Mouse (Mus musculus) liver, embryonic 13.5 days (tissue): Measurements from ENCODE around the gene Cfap206. TPM values are rescaled to one million over a fixed set of nuclear protein-coding genes. Genes with fewer than 3 reads are reported as not detected.
"Not testable (repeated sequence)": the region's sequence is repeated elsewhere in the genome, so short reads cannot be mapped to it uniquely, and the experiment has no call there.

Source experiments
- ATAC-seq: fragments of 200-750 bp; cut with Nextera tagmentation; 2 replicates; pipeline ENCODE4 v1.8.0; 2017; ENCODE audit warnings: low read depth, mild to moderate bottlenecking, moderate number of reproducible peaks, moderate library complexity
- DNase-seq: peaks from one replicate; pipeline ENCODE4 v3.0.0; 2022
- H3K27ac ChIP-seq: fragments of 300-500 bp; sonication (generic); 2 replicates; pipeline ENCODE4 v1.5.1; 2015; ENCODE audit warnings: moderate library complexity, mild to moderate bottlenecking, inconsistent platforms
- H3K27me3 ChIP-seq: fragments of 300-500 bp; sonication (generic); 2 replicates; pipeline ENCODE4 v1.6.1; 2015; ENCODE audit warnings: mild to moderate bottlenecking, inconsistent platforms
- H3K36me3 ChIP-seq: fragments of 300-500 bp; sonication (generic); 2 replicates; pipeline ENCODE4 v1.6.1; 2015; ENCODE audit warnings: mild to moderate bottlenecking, inconsistent platforms
- H3K4me1 ChIP-seq: fragments of 300-500 bp; sonication (generic); replicated peaks from 2 replicates; pipeline ENCODE4 v1.6.1; 2015; ENCODE audit warnings: inconsistent platforms
- H3K4me2 ChIP-seq: fragments of 300-500 bp; sonication (generic); 2 replicates; pipeline ENCODE4 v1.6.1; 2015; ENCODE audit warnings: inconsistent platforms, mild to moderate bottlenecking, moderate library complexity
- H3K4me3 ChIP-seq: fragments of 300-500 bp; sonication (generic); replicated peaks from 2 replicates; pipeline ENCODE4 v1.5.1; 2015; ENCODE audit warnings: mild to moderate bottlenecking, inconsistent platforms
- H3K9ac ChIP-seq: fragments of 300-500 bp; sonication (generic); 2 replicates; pipeline ENCODE4 v1.6.1; 2015; ENCODE audit warnings: mild to moderate bottlenecking, inconsistent platforms
- H3K9me3 ChIP-seq: fragments of 300-500 bp; sonication (generic); replicated peaks from 2 replicates; pipeline ENCODE4 v1.6.1; 2016; ENCODE audit warnings: inconsistent platforms
- WGBS: fragments of 180-500 bp; shearing (Covaris S2); methylation state at CpG from one replicate; pipeline ENCODE4 v1.1.7; 2015; ENCODE audit not compliant: insufficient replicate concordance; 5-methylcytosine and 5-hydroxymethylcytosine counted together
- polyA plus RNA-seq: library from polyadenylated mRNA; unstranded; fragments of >200 nt; fragmentation: Nextera tagmentation; extraction: Ambion mirVana; gene quantifications from 2 replicates; pipeline ENCODE4 v1.2.1, GENCODE M21; 2015

Gene Cfap206
- not detected in 2 replicates for polyA plus RNA-seq

GRCm38 (mm10) chr4:34729851-34730341, at the start of gene Cfap206:
Cfap206 (minus strand) TSS chr4:34730206.
- no peaks in the 10 kb centered on the region for H3K36me3 ChIP-seq
- no peak within 1 kb of the TSS for H3K27ac ChIP-seq
- H3K9me3 ChIP-seq, result no peaks in the 10 kb centered on the region
- H3K9ac ChIP-seq, result peak within 1 kb of the TSS; percentile 33; the same call in 1 of the 2 replicates
- under 1% methylated on average over 38 of the region's 38 CpGs for WGBS
- DNase-seq (peak; percentile 38), ATAC-seq (peak; percentile 90)
- peak within 1 kb of the TSS; percentile 54 for H3K4me3 ChIP-seq
- H3K4me1 ChIP-seq, result peaks cover 8% of the 10 kb centered on the region
- H3K4me2 ChIP-seq, result peak within 1 kb of the TSS; percentile 75
- H3K27me3 ChIP-seq, result peaks cover 12% of the 10 kb centered on the region

GRCm38 (mm10) chr4:34777677-34778527, 47.9 kb upstream of the Cfap206 start, which contains the start of gene Smim8:
Smim8 (minus strand) TSS chr4:34778423.
- 3% methylated on average over 40 of the region's 40 CpGs for WGBS
- Histone ChIP-seq H3K36me3 (no peaks in the 10 kb centered on the region), H3K9me3 (no peaks in the 10 kb centered on the region), H3K4me3 (peak within 1 kb of the TSS; percentile 71), H3K9ac (peak within 1 kb of the TSS; percentile 77), H3K27me3 (no peaks in the 10 kb centered on the region), H3K4me2 (peak within 1 kb of the TSS; percentile 67), H3K27ac (peak within 1 kb of the TSS; percentile 75), H3K4me1 (peaks cover 21% of the 10 kb centered on the region)
- ATAC-seq, result peak; percentile 91
- peak; percentile 88 for DNase-seq

GRCm38 (mm10) chr4:34771652-34772371, 41.8 kb upstream of the Cfap206 start:
- Histone ChIP-seq H3K4me3 (no peak overlapping the region), H3K9me3 (no peaks in the 10 kb centered on the region), H3K4me2 (no peak overlapping the region), H3K27me3 (no peaks in the 10 kb centered on the region), H3K27ac (no peak overlapping the region), H3K4me1 (peaks cover 12% of the 10 kb centered on the region), H3K36me3 (peaks cover 5% of the 10 kb centered on the region; the same call in 1 of the 2 replicates), H3K9ac (no peak overlapping the region)
- no peak for DNase-seq
- WGBS, result 43% methylated on average over 8 of the region's 8 CpGs
- ATAC-seq, result no peak

- Histone ChIP-seq H3K9ac (no peak within 1 kb of the TSS), H3K4me2 (no peak within 1 kb of the TSS), H3K27ac (no peak within 1 kb of the TSS), H3K4me3 (no peak within 1 kb of the TSS), H3K36me3 (no peaks in the 10 kb centered on the region), H3K4me1 (no peaks in the 10 kb centered on the region), H3K9me3 (no peaks in the 10 kb centered on the region), H3K27me3 (0 out of 2 replicates have a peak, but pooled peaks cover 2% of the 10 kb centered on the region)
- no peak for ATAC-seq
- WGBS, result 46% methylated on average over 1 of the region's 1 CpGs
- no peak for DNase-seq
Observed at GRCm38 (mm10) chr4:34756163-34756562, 26.2 kb upstream of the Cfap206 start, which contains the start of gene Gm136. Gm136 (minus strand) TSS chr4:34756263.

GRCm38 (mm10) chr4:34749236-34749635, 19.2 kb upstream of the Cfap206 start:
- H3K9me3 ChIP-seq, result no peaks in the 10 kb centered on the region
- no peaks in the 10 kb centered on the region for H3K36me3 ChIP-seq
- no peak for DNase-seq
- WGBS, result 33% methylated on average over 6 of the region's 6 CpGs
- H3K27me3 ChIP-seq, result no peaks in the 10 kb centered on the region
- no peak for ATAC-seq
- H3K4me1 ChIP-seq, result no peaks in the 10 kb centered on the region
- no peak overlapping the region for H3K4me2 ChIP-seq
- no peak overlapping the region for H3K4me3 ChIP-seq
- no peak overlapping the region for H3K9ac ChIP-seq
- no peak overlapping the region for H3K27ac ChIP-seq

- H3K9me3 ChIP-seq, result no peaks in the 10 kb centered on the region
- peaks cover 8% of the 10 kb centered on the region for H3K4me1 ChIP-seq
- no peak overlapping the region for H3K4me3 ChIP-seq
- no peak for DNase-seq
- WGBS, result 62% methylated on average over 3 of the region's 3 CpGs
- no peak for ATAC-seq
- no peaks in the 10 kb centered on the region for H3K36me3 ChIP-seq
- H3K27ac ChIP-seq, result no peak overlapping the region
- peaks cover 11% of the 10 kb centered on the region for H3K27me3 ChIP-seq
- H3K4me2 ChIP-seq, result no peak overlapping the region
- H3K9ac ChIP-seq, result no peak overlapping the region
Observed at GRCm38 (mm10) chr4:34734461-34734860, 4.5 kb upstream of the Cfap206 start.

GRCm38 (mm10) chr4:34733415-34733814, 3.4 kb upstream of the Cfap206 start:
- DNase-seq, H3K4me2 ChIP-seq, H3K4me3 ChIP-seq, H3K4me1 ChIP-seq, ATAC-seq, H3K36me3 ChIP-seq, H3K27ac ChIP-seq, H3K9ac ChIP-seq, H3K9me3 ChIP-seq: not testable (repeated sequence)
- 17% methylated on average over 2 of the region's 2 CpGs for WGBS
- peaks cover 12% of the 10 kb centered on the region for H3K27me3 ChIP-seq

GRCm38 (mm10) chr4:34725710-34726109, 4.3 kb downstream of the Cfap206 start:
- not testable (repeated sequence) for H3K4me3 ChIP-seq, H3K4me1 ChIP-seq, DNase-seq, H3K36me3 ChIP-seq, H3K4me2 ChIP-seq, H3K9ac ChIP-seq, H3K27ac ChIP-seq, ATAC-seq, H3K9me3 ChIP-seq
- peaks cover 12% of the 10 kb centered on the region for H3K27me3 ChIP-seq
- 65% methylated on average over 3 of the region's 3 CpGs for WGBS

- H3K27ac ChIP-seq, result no peak overlapping the region
- H3K27me3 ChIP-seq, result no peaks in the 10 kb centered on the region
- no peak overlapping the region for H3K4me2 ChIP-seq
- H3K9ac ChIP-seq, result no peak overlapping the region
- H3K36me3 ChIP-seq, result no peaks in the 10 kb centered on the region
- ATAC-seq (no peak), DNase-seq (no peak)
- WGBS, result 55% methylated on average over 4 of the region's 4 CpGs
- H3K9me3 ChIP-seq, result peaks cover 6% of the 10 kb centered on the region; the same call in 1 of the 2 replicates
- H3K4me3 ChIP-seq, result no peak overlapping the region
- no peaks in the 10 kb centered on the region for H3K4me1 ChIP-seq
Observed at GRCm38 (mm10) chr4:34724306-34724705, 5.7 kb downstream of the Cfap206 start.

- WGBS, result 61% methylated on average over 4 of the region's 4 CpGs
- ATAC-seq, result no peak
Observed at GRCm38 (mm10) chr4:34723186-34723585, 6.8 kb downstream of the Cfap206 start.

More at GRCm38 (mm10) chr4:34723186-34723585, 6.8 kb downstream of the Cfap206 start:
- H3K9ac ChIP-seq, result no peak overlapping the region
- no peaks in the 10 kb centered on the region for H3K36me3 ChIP-seq
- H3K27me3 ChIP-seq, result no peaks in the 10 kb centered on the region
- no peak overlapping the region for H3K27ac ChIP-seq
- peaks cover 6% of the 10 kb centered on the region; the same call in 1 of the 2 replicates for H3K9me3 ChIP-seq
- no peaks in the 10 kb centered on the region for H3K4me1 ChIP-seq
- H3K4me2 ChIP-seq, result no peak overlapping the region
- DNase-seq, result no peak
- H3K4me3 ChIP-seq, result no peak overlapping the region
